ENCODE assay signal across 5 mouse cellular contexts in genomic region chr12:115247298-115247697, GRCm38 (mm10).
ATAC-seq lines count a peak whose summit lies in the region.

No protein-coding gene starts in this region.

- ATAC-seq in common myeloid progenitor, adult 5-6 weeks (replicated peaks; ENCODE audit: low read depth, poor library complexity, severe bottlenecking) = peak; percentile 58; the same call in 1 of the 2 replicates
- peak; percentile 87 for ATAC-seq in granulocyte monocyte progenitor cell, adult 5-6 weeks (replicated peaks; ENCODE audit: poor library complexity, severe bottlenecking)
- ATAC-seq in hematopoietic stem cell, adult 5-6 weeks (replicated peaks in 1 of 2; ENCODE audit: insufficient read depth in 1 of 2, low FRiP score in 2 of 2, low TSS enrichment in 1 of 2, low read depth in 1 of 2, poor library complexity in 2 of 2, severe bottlenecking in 2 of 2) = peak; percentile 42 to 48; a peak in 2 of 4 replicates
- peak; percentile 63 for ATAC-seq in megakaryocyte, adult 5-6 weeks (ENCODE audit: poor library complexity, severe bottlenecking)
- ATAC-seq in megakaryocyte progenitor cell, adult 5-6 weeks (replicated peaks; ENCODE audit: poor library complexity) = peak; percentile 55

Comparison
In these comparisons a context has a peak if more than half of its experiments do, and no peak if none do; other contexts are left out.
1. Peak in every context shown above with its lines: ATAC-seq.